Mouse (Mus musculus) Patski (cell line): ENCODE results near the gene Rabep1. TPM values are rescaled to one million over a fixed set of nuclear protein-coding genes. Genes with fewer than 3 reads are reported as not detected.
"Not testable (repeated sequence)": the region's sequence is repeated elsewhere in the genome, so short reads cannot be mapped to it uniquely, and the experiment has no call there.

Source experiments
- ATAC-seq: fragments of 100-300 bp; one replicate; pipeline ENCODE4 v1.8.0; 2021
- CTCF ChIA-PET: fragments of 350-600 bp; sonication (Branson Sonifier 250); formaldehyde crosslinking; loops from one replicate; lab custom pipeline; 2022; ENCODE audit warnings: inconsistent platforms; lab: Charles Lee
- POLR2A ChIA-PET: fragments of 350-600 bp; sonication (Branson Sonifier 250); formaldehyde crosslinking; loops from one replicate; lab custom pipeline; 2022; ENCODE audit warnings: antibody characterized with exemption, inconsistent platforms; lab: Charles Lee
- DNase-seq: peaks from one replicate; pipeline ENCODE4 v3.0.0-alpha.2; 2011; ENCODE audit warnings: low read depth, low spot score
- H3K27me3 ChIP-seq: fragments of 371-371 bp; one replicate; pipeline ENCODE4 v1.5.1; 2021
- CTCF ChIP-seq: fragments of 100-300 bp; IDR thresholded peaks from one replicate; pipeline ENCODE4 v1.5.1; 2021
- in situ Hi-C: fragments of 300-500 bp; cut with MboI; formaldehyde crosslinking; loops from 3 replicates; pipeline ENCODE4 v1.11.1; 2018; ENCODE audit warnings: low pct_unique_long_range_greater_than_20kb, mixed read lengths
- polyA plus RNA-seq: library from polyadenylated mRNA; unstranded; gene quantifications from one replicate; pipeline ENCODE4 v1.2.3, GENCODE M21; 2021

Rabep1 gene
- polyA plus RNA-seq, 1 experiment from 2014 or later, result 48.8 TPM

- POLR2A ChIA-PET, result no interaction called here
- in situ Hi-C loops, result no loop called here
Measured at GRCm38 (mm10) chr11:70860371-70860770, 15.8 kb downstream of the Rabep1 start.

GRCm38 (mm10) chr11:70863204-70863603 lies 18.6 kb downstream of the Rabep1 start:
- H3K27me3 ChIP-seq, ATAC-seq, in situ Hi-C loops, CTCF ChIA-PET, DNase-seq, POLR2A ChIA-PET: not testable (repeated sequence)

More at GRCm38 (mm10) chr11:70860371-70860770, 15.8 kb downstream of the Rabep1 start:
- H3K27me3 ChIP-seq, result no peaks in the 10 kb centered on the region
- TF ChIP-seq CTCF, result no peak
- ATAC-seq (no peak), DNase-seq (no peak)
- CTCF ChIA-PET, result interaction anchor here (1.5 kb wide), 1 partner anchor 11 kb away, joined by 4 read pairs; no protein-coding TSS in a partner anchor

GRCm38 (mm10) chr11:70865223-70865622 lies 20.6 kb downstream of the Rabep1 start:
- in situ Hi-C loops, result no loop called here
- ATAC-seq (no peak), DNase-seq (no peak)
- H3K27me3 ChIP-seq, result no peaks in the 10 kb centered on the region
- TF ChIP-seq CTCF, result no peak
- POLR2A ChIA-PET, result interaction anchor here (1.7 kb wide), 1 partner anchor 15 kb away, joined by 4 read pairs; no protein-coding TSS in a partner anchor
- CTCF ChIA-PET, result interaction anchor here (1.0 to 1.3 kb wide), 2 partner anchors 8 kb away, joined by 3 to 4 read pairs; no protein-coding TSS in a partner anchor

GRCm38 (mm10) chr11:70869263-70869662 lies 24.7 kb downstream of the Rabep1 start:
- no peak for ATAC-seq
- H3K27me3 ChIP-seq, result no peaks in the 10 kb centered on the region
- ChIA-PET POLR2A (no interaction called here), CTCF (interaction anchor here (0.9 to 1.3 kb wide), 4 partner anchors 9 to 51 kb away, joined by 3 to 4 read pairs (median 3); no protein-coding TSS in a partner anchor)
- DNase-seq, result no peak
- in situ Hi-C loops, result no loop called here
- no peak for TF ChIP-seq CTCF

- no peaks in the 10 kb centered on the region for H3K27me3 ChIP-seq
- POLR2A ChIA-PET, result interaction anchor here (0.9 kb wide), 1 partner anchor 12 kb away, joined by 3 read pairs; no protein-coding TSS in a partner anchor
- no peak for TF ChIP-seq CTCF
- DNase-seq, result no peak
- ATAC-seq, result no peak
- in situ Hi-C loops, result no loop called here
- CTCF ChIA-PET, result interaction anchor here (0.9 to 1.3 kb wide), 5 partner anchors 11 to 90 kb away, joined by 3 to 4 read pairs (median 3); no protein-coding TSS in a partner anchor
Measured at GRCm38 (mm10) chr11:70869811-70870210, 25.2 kb downstream of the Rabep1 start.

GRCm38 (mm10) chr11:70870407-70870806 lies 25.8 kb downstream of the Rabep1 start:
- POLR2A ChIA-PET, result interaction anchor here (0.9 kb wide), 1 partner anchor 12 kb away, joined by 3 read pairs; no protein-coding TSS in a partner anchor
- no peak for TF ChIP-seq CTCF
- peak; percentile 76 for DNase-seq

GRCm38 (mm10) chr11:70871110-70871509 lies 26.5 kb downstream of the Rabep1 start:
- DNase-seq, result no peak
- no peak for TF ChIP-seq CTCF
- no peaks in the 10 kb centered on the region for H3K27me3 ChIP-seq
- in situ Hi-C loops, result no loop called here
- ChIA-PET CTCF (interaction anchor here (0.7 to 1.5 kb wide), 4 partner anchors 8 to 91 kb away, joined by 3 to 4 read pairs (median 3); no protein-coding TSS in a partner anchor), POLR2A (interaction anchor here (0.9 kb wide), 1 partner anchor 11 kb away, joined by 3 read pairs; no protein-coding TSS in a partner anchor)
- no peak for ATAC-seq

More at GRCm38 (mm10) chr11:70870407-70870806, 25.8 kb downstream of the Rabep1 start:
- no peaks in the 10 kb centered on the region for H3K27me3 ChIP-seq
- CTCF ChIA-PET, result interaction anchor here (0.9 to 1.5 kb wide), 5 partner anchors 9 to 90 kb away, joined by 3 to 4 read pairs (median 3); no protein-coding TSS in a partner anchor
- in situ Hi-C loops, result no loop called here
- ATAC-seq, result no peak

- in situ Hi-C loops, result no loop called here
- ChIA-PET CTCF (interaction anchor here (0.7 to 1.5 kb wide), 2 partner anchors 36 to 83 kb away, joined by 3 read pairs; no protein-coding TSS in a partner anchor), POLR2A (no interaction called here)
- ATAC-seq, result no peak
- TF ChIP-seq CTCF, result no peak
- no peak for DNase-seq
- H3K27me3 ChIP-seq, result no peaks in the 10 kb centered on the region
Measured at GRCm38 (mm10) chr11:70871766-70872330, 27.3 kb downstream of the Rabep1 start.

- ChIA-PET POLR2A (interaction anchor here (0.6 to 0.7 kb wide), 2 partner anchors 27 to 97 kb away, joined by 3 to 5 read pairs; no protein-coding TSS in a partner anchor), CTCF (interaction anchor here (0.9 to 1.8 kb wide), 3 partner anchors 9 to 27 kb away, joined by 3 to 4 read pairs (median 3); no protein-coding TSS in a partner anchor)
- in situ Hi-C loops, result no loop called here
- peak; percentile 72 for ATAC-seq
- no peaks in the 10 kb centered on the region for H3K27me3 ChIP-seq
- no peak for TF ChIP-seq CTCF
- peak; percentile 87 for DNase-seq
Measured at GRCm38 (mm10) chr11:70873846-70874613, 29.5 kb downstream of the Rabep1 start.

GRCm38 (mm10) chr11:70877670-70878069 lies 33.1 kb downstream of the Rabep1 start:
- in situ Hi-C loops, result no loop called here
- no peak for TF ChIP-seq CTCF
- DNase-seq, result no peak
- ATAC-seq, result no peak
- POLR2A ChIA-PET, result interaction anchor here (0.6 kb wide), 1 partner anchor 20 kb away, joined by 4 read pairs; no protein-coding TSS in a partner anchor
- CTCF ChIA-PET, result interaction anchor here (0.8 to 1.3 kb wide), 2 partner anchors 9 to 43 kb away, joined by 3 to 4 read pairs; no protein-coding TSS in a partner anchor
- H3K27me3 ChIP-seq, result no peaks in the 10 kb centered on the region
